Mouse (Mus musculus) left cerebral cortex, postnatal 4 days (tissue): Measurements from ENCODE around the gene Glul. TPM values are rescaled to one million over a fixed set of nuclear protein-coding genes. Genes with fewer than 3 reads are reported as not detected.
"Not testable (repeated sequence)": the region's sequence is repeated elsewhere in the genome, so short reads cannot be mapped to it uniquely, and the experiment has no call there.

ENCODE experiments used
- DNase-seq: peaks from one replicate; pipeline ENCODE4 v3.0.0-alpha.2; 2022
- intact Hi-C: fragments of 180-260 bp; cut with DNase I; formaldehyde crosslinking; loops from one replicate; pipeline ENCODE4 v1.15.1; 2025
- total RNA-seq, 2 experiments: library from RNA; stranded (reverse); gene quantifications; 2 replicates each; pipeline ENCODE4 v1.2.3; 2021

The Glul gene
- 100 to 1,000 TPM; 359 to 362 TPM for total RNA-seq

GRCm38 (mm10) chr1:153899731-153900380, at the start of gene Glul, which contains the start of gene Teddm2:
Gene Glul (plus strand): TSS chr1:153899944.
Gene Teddm2 (minus strand): TSS chr1:153900228.
- DNase-seq, result peak; percentile 99
- intact Hi-C loops, result loop anchor here (5.0 to 10.0 kb wide), 3 partner anchors 132 to 825 kb away; no protein-coding TSS in a partner anchor

- intact Hi-C loops, DNase-seq: not testable (repeated sequence)
Observed at GRCm38 (mm10) chr1:153852696-153853095, 47.0 kb upstream of the Glul start.

GRCm38 (mm10) chr1:153855946-153856345, 43.8 kb upstream of the Glul start:
- DNase-seq, result peak; percentile 21
- intact Hi-C loops, result no loop called here

GRCm38 (mm10) chr1:153874045-153874444, 25.7 kb upstream of the Glul start, which contains the start of gene Teddm1b:
Gene Teddm1b (plus strand): TSS chr1:153874345.
- no peak for DNase-seq
- intact Hi-C loops, result no loop called here

GRCm38 (mm10) chr1:153880391-153880790, 19.4 kb upstream of the Glul start:
- DNase-seq, intact Hi-C loops: not testable (repeated sequence)

GRCm38 (mm10) chr1:153886024-153886633, 13.6 kb upstream of the Glul start:
- intact Hi-C loops, result no loop called here
- no peak for DNase-seq

- intact Hi-C loops, result no loop called here
- no peak for DNase-seq
Observed at GRCm38 (mm10) chr1:153890121-153890520, 9.6 kb upstream of the Glul start.

- intact Hi-C loops, result no loop called here
- no peak for DNase-seq
Observed at GRCm38 (mm10) chr1:153891442-153891841, 8.3 kb upstream of the Glul start, which contains the start of gene Teddm1a. Gene Teddm1a (plus strand): TSS chr1:153891742.

- intact Hi-C loops, result loop anchor here (2.0 kb wide), 1 partner anchor 289 kb away; no protein-coding TSS in a partner anchor
- no peak for DNase-seq
Observed at GRCm38 (mm10) chr1:153893746-153894145, 6.0 kb upstream of the Glul start.

- no peak for DNase-seq
- intact Hi-C loops, result loop anchor here (2.0 kb wide), 1 partner anchor 288 kb away; no protein-coding TSS in a partner anchor
Observed at GRCm38 (mm10) chr1:153894201-153894893, 5.4 kb upstream of the Glul start.

GRCm38 (mm10) chr1:153894979-153895378, 4.8 kb upstream of the Glul start:
- DNase-seq, result peak; percentile 69
- intact Hi-C loops, result loop anchor here (2.0 to 5.0 kb wide), 3 partner anchors 137 to 288 kb away; no protein-coding TSS in a partner anchor

GRCm38 (mm10) chr1:153897196-153897595, 2.5 kb upstream of the Glul start:
- DNase-seq, result no peak
- intact Hi-C loops, result loop anchor here (5.0 kb wide), 2 partner anchors 135 to 220 kb away; no protein-coding TSS in a partner anchor

- intact Hi-C loops, result loop anchor here (5.0 kb wide), 2 partner anchors 133 to 218 kb away; no protein-coding TSS in a partner anchor
- DNase-seq, result no peak
Observed at GRCm38 (mm10) chr1:153898989-153899730, 584 bp upstream of the Glul start.

GRCm38 (mm10) chr1:153900381-153900780, 637 bp downstream of the Glul start:
- intact Hi-C loops, result loop anchor here (10.0 kb wide), 1 partner anchor 824 kb away; no protein-coding TSS in a partner anchor
- no peak for DNase-seq

- intact Hi-C loops, result loop anchor here (10.0 kb wide), 1 partner anchor 824 kb away; no protein-coding TSS in a partner anchor
- peak; percentile 49 for DNase-seq
Observed at GRCm38 (mm10) chr1:153900860-153901730, 1.4 kb downstream of the Glul start.

GRCm38 (mm10) chr1:153903006-153903405, 3.3 kb downstream of the Glul start:
- no peak for DNase-seq
- intact Hi-C loops, result loop anchor here (10.0 kb wide), 1 partner anchor 822 kb away; no protein-coding TSS in a partner anchor

GRCm38 (mm10) chr1:153904236-153904635, 4.5 kb downstream of the Glul start:
- intact Hi-C loops, result loop anchor here (10.0 kb wide), 1 partner anchor 821 kb away; no protein-coding TSS in a partner anchor

GRCm38 (mm10) chr1:153905884-153906283, 6.1 kb downstream of the Glul start:
- intact Hi-C loops, result loop anchor here (10.0 kb wide), 1 partner anchor 819 kb away; no protein-coding TSS in a partner anchor
- DNase-seq, result no peak

More at GRCm38 (mm10) chr1:153904236-153904635, 4.5 kb downstream of the Glul start:
- DNase-seq, result no peak

- no peak for DNase-seq
- intact Hi-C loops, result loop anchor here (10.0 kb wide), 1 partner anchor 817 kb away; no protein-coding TSS in a partner anchor
Observed at GRCm38 (mm10) chr1:153908208-153908607, 8.5 kb downstream of the Glul start.
